Mouse (Mus musculus): ENCODE data around the gene Zcwpw1. TPM values are rescaled to one million over a fixed set of nuclear protein-coding genes. Genes with fewer than 3 reads are reported as not detected.

Gene Zcwpw1
- polyA plus RNA-seq, 1 experiment from 2014 or later: 1.9 TPM

DNA sequence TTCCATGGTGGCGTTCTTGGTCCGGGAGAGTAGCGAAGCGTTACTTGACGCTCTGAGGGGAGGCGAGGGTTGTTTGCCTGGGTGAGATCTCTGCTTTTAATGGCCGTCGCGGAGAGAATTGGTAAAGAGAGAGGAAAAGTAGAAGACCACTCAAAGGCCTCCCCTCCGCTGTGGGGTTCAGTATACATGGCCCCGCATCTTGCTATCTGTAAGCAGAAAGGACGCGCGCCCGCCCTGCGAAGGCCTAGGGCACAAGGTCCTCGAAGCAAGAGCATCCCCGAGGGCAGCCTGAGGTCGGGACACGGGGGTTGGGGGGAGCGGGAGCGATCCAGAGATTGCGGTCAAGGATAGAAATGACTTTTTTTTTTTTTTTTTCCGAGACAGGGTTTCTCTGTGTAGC lies 573 bp downstream of the Zcwpw1 start:
- Histone ChIP-seq H3K27me3 (ENCODE audit: insufficient read depth, low read length) (no peaks in the 10 kb centered on the region), H3K4me3 (ENCODE audit: low read depth, low read length) (peak overlapping the region; percentile 73; the same call in 1 of the 2 replicates), H3K9ac (replicated peaks) (no peak overlapping the region), H3K4me2 (ENCODE audit: low read depth, low read length) (peak overlapping the region; percentile 75), H3K27ac (ENCODE audit: low read depth) (no peak overlapping the region), H3K9me3 (ENCODE audit: low read length) (no peaks in the 10 kb centered on the region), H3K4me1 (ENCODE audit: insufficient read depth) (peaks cover 23% of the 10 kb centered on the region), H3K36me3 (replicated peaks; ENCODE audit: insufficient read depth, low read length) (peaks cover 13% of the 10 kb centered on the region)
- 74% methylated on average over 24 of the region's 24 CpGs for WGBS (ENCODE audit: insufficient replicate concordance)
- ATAC-seq: no peak
- DNase-seq: peak; percentile 29
- TF ChIP-seq CTCF (IDR thresholded peaks at IDR 0.05; ENCODE audit: low read depth): no peak
- TF ChIP-seq EP300 (IDR thresholded peaks at IDR 0.05; ENCODE audit: low read depth): no peak

DNA sequence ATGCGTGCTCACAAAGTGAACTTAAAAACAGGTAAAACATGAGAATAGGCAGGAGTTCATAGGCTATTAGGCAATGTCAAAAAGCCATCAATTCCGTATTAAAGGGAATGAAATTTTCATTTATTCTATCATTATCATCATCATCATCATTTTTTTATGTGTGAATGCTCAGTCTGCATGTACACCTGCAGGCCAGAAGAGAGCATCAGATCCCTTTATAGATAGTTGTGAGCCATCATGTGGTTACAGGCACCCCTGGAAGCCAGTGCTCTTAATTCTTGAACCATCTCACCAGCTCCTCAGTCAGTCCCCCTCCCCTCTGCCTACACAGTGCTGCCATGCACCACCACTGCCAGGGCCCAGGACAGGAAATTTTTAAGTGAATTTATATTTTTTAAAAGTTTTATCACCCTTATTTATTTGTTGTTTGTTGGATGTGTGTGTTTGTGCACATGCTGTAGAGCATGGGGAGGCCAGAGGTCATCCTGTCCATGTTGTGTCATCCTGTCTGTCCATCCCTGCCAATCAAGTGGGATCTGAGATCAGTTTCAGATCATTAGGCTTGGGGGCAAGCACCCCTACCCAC lies 1.4 kb downstream of the Zcwpw1 start:
- Histone ChIP-seq H3K36me3 (replicated peaks; ENCODE audit: insufficient read depth, low read length) (peaks cover 5% of the 10 kb centered on the region), H3K27ac (ENCODE audit: low read depth) (no peak overlapping the region), H3K4me1 (ENCODE audit: insufficient read depth) (peaks cover 18% of the 10 kb centered on the region), H3K9me3 (ENCODE audit: low read length) (no peaks in the 10 kb centered on the region), H3K4me3 (ENCODE audit: low read depth, low read length) (no peak overlapping the region), H3K4me2 (ENCODE audit: low read depth, low read length) (no peak overlapping the region), H3K9ac (replicated peaks) (no peak overlapping the region), H3K27me3 (ENCODE audit: insufficient read depth, low read length) (no peaks in the 10 kb centered on the region)
- ATAC-seq (no peak), DNase-seq (no peak)
- WGBS (ENCODE audit: insufficient replicate concordance): 90% methylated on average over 2 of the region's 2 CpGs
- no peak for TF ChIP-seq EP300 (IDR thresholded peaks at IDR 0.05; ENCODE audit: low read depth)
- TF ChIP-seq CTCF (IDR thresholded peaks at IDR 0.05; ENCODE audit: low read depth): no peak

DNA sequence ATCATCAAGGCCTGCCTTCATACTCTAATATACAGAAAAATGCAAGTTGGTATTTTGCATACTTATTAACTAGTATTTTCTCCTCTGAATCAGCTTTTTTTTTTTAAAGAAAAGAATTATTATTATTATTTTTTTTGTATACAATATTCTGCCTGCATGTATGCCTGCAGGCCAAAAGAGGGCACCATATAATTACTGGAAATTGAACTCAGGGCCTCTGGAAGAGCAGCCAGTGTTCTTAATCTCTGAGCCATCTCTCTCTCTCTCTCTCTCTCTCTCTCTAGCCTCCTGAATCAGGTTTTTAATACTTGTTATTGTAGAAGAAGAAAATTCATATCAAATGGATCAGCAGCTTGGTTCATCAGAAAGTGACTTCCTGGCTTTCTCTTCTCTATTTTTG lies 4.0 kb downstream of the Zcwpw1 start:
- TF ChIP-seq EP300 (IDR thresholded peaks at IDR 0.05; ENCODE audit: low read depth): no peak
- peak; percentile 45 for TF ChIP-seq CTCF (IDR thresholded peaks at IDR 0.05; ENCODE audit: low read depth)
- Histone ChIP-seq H3K4me3 (ENCODE audit: low read depth, low read length) (no peak overlapping the region), H3K9me3 (ENCODE audit: low read length) (no peaks in the 10 kb centered on the region), H3K36me3 (replicated peaks; ENCODE audit: insufficient read depth, low read length) (no peaks in the 10 kb centered on the region), H3K27ac (ENCODE audit: low read depth) (no peak overlapping the region), H3K9ac (replicated peaks) (no peak overlapping the region), H3K4me2 (ENCODE audit: low read depth, low read length) (no peak overlapping the region), H3K27me3 (ENCODE audit: insufficient read depth, low read length) (no peaks in the 10 kb centered on the region), H3K4me1 (ENCODE audit: insufficient read depth) (peaks cover 6% of the 10 kb centered on the region)
- no peak for ATAC-seq
- DNase-seq: no peak

DNA sequence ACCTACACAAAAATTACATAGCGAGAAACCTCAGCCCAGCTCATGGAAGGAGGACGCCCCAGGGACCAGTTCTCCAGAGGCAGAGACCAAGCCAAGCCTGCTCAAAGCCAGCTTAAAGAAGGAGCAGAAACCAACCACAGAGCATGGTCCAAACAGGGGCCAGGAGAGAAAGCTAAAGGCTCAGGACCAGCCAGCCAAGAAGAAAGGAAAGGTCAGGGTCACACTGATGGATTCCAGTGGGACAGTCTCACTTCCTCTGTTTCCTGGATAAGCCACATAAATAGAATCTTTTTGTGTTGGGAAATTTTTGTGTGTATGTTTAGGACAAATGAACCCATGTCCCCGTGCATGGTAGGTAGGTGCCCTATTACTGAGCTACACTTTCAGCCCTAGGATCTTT lies 9.0 kb downstream of the Zcwpw1 start:
- H3K27me3 ChIP-seq (ENCODE audit: insufficient read depth, low read length): no peaks in the 10 kb centered on the region
- H3K9me3 ChIP-seq (ENCODE audit: low read length): no peaks in the 10 kb centered on the region
- H3K4me3 ChIP-seq (ENCODE audit: low read depth, low read length): no peak overlapping the region
- H3K4me1 ChIP-seq (ENCODE audit: insufficient read depth): no peaks in the 10 kb centered on the region
- 57% methylated on average over 3 of the region's 3 CpGs for WGBS (ENCODE audit: insufficient replicate concordance)
- H3K27ac ChIP-seq (ENCODE audit: low read depth): no peak overlapping the region
- DNase-seq (no peak), ATAC-seq (no peak)
- no peak overlapping the region for H3K4me2 ChIP-seq (ENCODE audit: low read depth, low read length)
- TF ChIP-seq EP300 (IDR thresholded peaks at IDR 0.05; ENCODE audit: low read depth): no peak
- no peak for TF ChIP-seq CTCF (IDR thresholded peaks at IDR 0.05; ENCODE audit: low read depth)
- no peaks in the 10 kb centered on the region for H3K36me3 ChIP-seq (replicated peaks; ENCODE audit: insufficient read depth, low read length)
- H3K9ac ChIP-seq (replicated peaks): no peak overlapping the region

DNA sequence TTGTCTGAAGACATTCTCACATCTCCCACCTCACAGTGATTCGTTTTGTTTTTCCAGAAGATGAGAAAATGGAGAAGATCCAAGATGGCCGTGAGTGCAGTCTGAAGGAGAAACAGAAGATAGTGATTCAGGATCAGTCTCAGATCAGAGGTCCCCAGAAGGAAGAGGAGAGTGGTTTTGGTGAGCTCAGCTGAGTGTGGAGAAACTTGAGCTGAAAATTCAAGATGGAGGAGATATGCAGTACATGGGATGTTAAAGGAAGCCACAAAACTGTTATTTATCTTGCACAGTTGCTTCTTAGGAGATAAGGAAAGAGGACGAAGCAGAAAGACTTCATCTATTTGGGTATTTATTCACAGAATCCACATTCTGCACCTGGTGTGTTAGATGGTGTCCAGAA lies 13.3 kb downstream of the Zcwpw1 start:
- no peak overlapping the region for H3K4me3 ChIP-seq (ENCODE audit: low read depth, low read length)
- H3K27ac ChIP-seq (ENCODE audit: low read depth): no peak overlapping the region
- H3K9me3 ChIP-seq (ENCODE audit: low read length): no peaks in the 10 kb centered on the region
- no peak overlapping the region for H3K4me2 ChIP-seq (ENCODE audit: low read depth, low read length)
- DNase-seq: no peak
- H3K36me3 ChIP-seq (replicated peaks; ENCODE audit: insufficient read depth, low read length): no peaks in the 10 kb centered on the region
- no peaks in the 10 kb centered on the region for H3K4me1 ChIP-seq (ENCODE audit: insufficient read depth)
- H3K9ac ChIP-seq (replicated peaks): no peak overlapping the region
- WGBS (ENCODE audit: insufficient replicate concordance): 64% methylated on average over 3 of the region's 3 CpGs
- H3K27me3 ChIP-seq (ENCODE audit: insufficient read depth, low read length): no peaks in the 10 kb centered on the region
- TF ChIP-seq EP300 (IDR thresholded peaks at IDR 0.05; ENCODE audit: low read depth): no peak
- no peak for TF ChIP-seq CTCF (IDR thresholded peaks at IDR 0.05; ENCODE audit: low read depth)
- ATAC-seq: no peak

DNA sequence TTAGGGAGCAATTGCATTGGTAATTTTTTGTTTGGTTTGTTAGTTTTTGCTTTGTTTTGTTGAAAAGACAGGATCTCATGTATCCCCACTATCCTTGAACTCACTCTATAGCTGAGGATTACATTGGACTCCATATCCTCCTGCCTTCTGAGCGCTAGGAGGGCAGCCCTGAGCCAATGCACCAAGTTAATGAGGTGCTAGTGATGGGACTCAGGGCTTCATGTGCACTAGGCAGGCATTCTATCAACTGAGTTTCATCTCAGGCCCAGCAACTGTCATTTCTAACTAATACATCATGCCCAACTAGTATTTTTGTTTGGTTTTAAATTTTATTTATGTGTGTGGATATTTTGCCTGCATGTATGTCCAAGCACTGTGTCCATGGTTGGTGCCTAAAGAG lies 18.6 kb downstream of the Zcwpw1 start:
- no peaks in the 10 kb centered on the region for H3K9me3 ChIP-seq (ENCODE audit: low read length)
- H3K4me1 ChIP-seq (ENCODE audit: insufficient read depth): no peaks in the 10 kb centered on the region
- no peak for ATAC-seq
- no peak overlapping the region for H3K4me2 ChIP-seq (ENCODE audit: low read depth, low read length)
- DNase-seq: no peak
- no peaks in the 10 kb centered on the region for H3K36me3 ChIP-seq (replicated peaks; ENCODE audit: insufficient read depth, low read length)
- H3K27ac ChIP-seq (ENCODE audit: low read depth): no peak overlapping the region
- TF ChIP-seq EP300 (IDR thresholded peaks at IDR 0.05; ENCODE audit: low read depth): no peak
- no peak for TF ChIP-seq CTCF (IDR thresholded peaks at IDR 0.05; ENCODE audit: low read depth)
- 60% methylated on average over 1 of the region's 1 CpGs for WGBS (ENCODE audit: insufficient replicate concordance)
- no peak overlapping the region for H3K4me3 ChIP-seq (ENCODE audit: low read depth, low read length)
- no peak overlapping the region for H3K9ac ChIP-seq (replicated peaks)
- no peaks in the 10 kb centered on the region for H3K27me3 ChIP-seq (ENCODE audit: insufficient read depth, low read length)

DNA sequence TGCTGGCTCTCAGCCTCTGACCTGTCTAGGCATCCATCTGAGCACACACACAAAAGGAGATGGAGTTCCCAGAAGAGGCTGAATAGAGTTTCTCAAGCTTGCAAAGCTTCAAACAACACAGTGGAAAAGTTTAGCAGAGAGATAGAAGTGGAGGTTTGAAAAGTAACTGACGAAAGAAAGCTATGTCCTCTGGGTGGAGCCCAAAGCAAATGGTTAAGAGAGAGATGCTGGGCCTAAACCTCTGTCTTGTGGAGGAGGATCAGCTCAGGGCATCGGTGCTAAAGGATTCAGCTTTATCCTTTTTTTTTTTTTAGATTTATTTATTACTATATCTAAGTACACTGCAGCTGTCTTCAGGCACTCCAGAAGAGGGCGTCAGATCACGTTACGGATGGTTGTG lies 20.7 kb downstream of the Zcwpw1 start:
- H3K9ac ChIP-seq (replicated peaks): no peak overlapping the region
- H3K27ac ChIP-seq (ENCODE audit: low read depth): no peak overlapping the region
- TF ChIP-seq EP300 (IDR thresholded peaks at IDR 0.05; ENCODE audit: low read depth) (no peak), CTCF (IDR thresholded peaks at IDR 0.05; ENCODE audit: low read depth) (no peak)
- ATAC-seq (no peak), DNase-seq (no peak)
- no peaks in the 10 kb centered on the region for H3K9me3 ChIP-seq (ENCODE audit: low read length)
- no peak overlapping the region for H3K4me3 ChIP-seq (ENCODE audit: low read depth, low read length)
- no peaks in the 10 kb centered on the region for H3K27me3 ChIP-seq (ENCODE audit: insufficient read depth, low read length)
- 84% methylated on average over 5 of the region's 5 CpGs for WGBS (ENCODE audit: insufficient replicate concordance)
- H3K4me2 ChIP-seq (ENCODE audit: low read depth, low read length): no peak overlapping the region
- no peaks in the 10 kb centered on the region for H3K36me3 ChIP-seq (replicated peaks; ENCODE audit: insufficient read depth, low read length)
- no peaks in the 10 kb centered on the region for H3K4me1 ChIP-seq (ENCODE audit: insufficient read depth)
